Mouse (Mus musculus) lung, embryonic 14.5 days (tissue): Measurements from ENCODE around the gene Meox1. TPM values are rescaled to one million over a fixed set of nuclear protein-coding genes. Genes with fewer than 3 reads are reported as not detected.

Experiments
- ATAC-seq: fragments of 200-750 bp; cut with Nextera tagmentation; 2 replicates; pipeline ENCODE4 v1.8.0; 2017; ENCODE audit warnings: mild to moderate bottlenecking, moderate TSS enrichment, moderate library complexity; ENCODE audit not compliant: insufficient read depth
- DNase-seq: peaks from one replicate; pipeline ENCODE4 v3.0.0-alpha.2; 2015
- H3K27ac ChIP-seq: fragments of 300-500 bp; sonication (generic); 2 replicates; pipeline ENCODE4 v1.5.1; 2014; ENCODE audit warnings: low read depth, mild to moderate bottlenecking, moderate library complexity
- H3K27me3 ChIP-seq: fragments of 300-500 bp; sonication (generic); 2 replicates; pipeline ENCODE4 v1.6.1; 2014; ENCODE audit warnings: low read length, control low read depth; ENCODE audit not compliant: insufficient read depth
- H3K36me3 ChIP-seq: fragments of 300-500 bp; sonication (generic); 2 replicates; pipeline ENCODE4 v1.6.1; 2014; ENCODE audit warnings: control low read depth; ENCODE audit not compliant: insufficient read depth
- H3K4me1 ChIP-seq: fragments of 300-500 bp; sonication (generic); 2 replicates; pipeline ENCODE4 v1.6.1; 2014; ENCODE audit warnings: antibody characterized with exemption, control low read depth; ENCODE audit not compliant: insufficient read depth
- H3K4me2 ChIP-seq: fragments of 300-500 bp; sonication (generic); 2 replicates; pipeline ENCODE4 v1.6.1; 2014; ENCODE audit warnings: mild to moderate bottlenecking
- H3K4me3 ChIP-seq: fragments of 300-500 bp; sonication (generic); 2 replicates; pipeline ENCODE4 v1.5.1; 2014; ENCODE audit warnings: low read depth, low read length
- H3K9ac ChIP-seq: fragments of 300-500 bp; sonication (generic); 2 replicates; pipeline ENCODE4 v1.6.1; 2014
- H3K9me3 ChIP-seq: fragments of 300-500 bp; sonication (generic); 2 replicates; pipeline ENCODE4 v1.6.1; 2016; ENCODE audit warnings: low read depth, low read length, control low read depth
- CTCF ChIP-seq: IDR thresholded peaks from 2 replicates; pipeline ENCODE4 v1.5.1; 2016; ENCODE audit warnings: antibody characterized with exemption, low read depth
- WGBS: fragments of 180-500 bp; shearing (Covaris S2); extraction: QIAGEN DNeasy Blood & Tissue Kit; methylation state at CpG from one replicate; pipeline ENCODE4 v1.1.7; 2014; 5-methylcytosine and 5-hydroxymethylcytosine counted together
- polyA plus RNA-seq: library from polyadenylated mRNA; unstranded; fragments of >200 nt; fragmentation: Nextera tagmentation; extraction: Ambion mirVana; gene quantifications from 2 replicates; pipeline ENCODE4 v1.2.1, GENCODE M21; 2014

The Meox1 gene
- polyA plus RNA-seq, 1 experiment from 2014 or later = 7.9 TPM

- TF ChIP-seq CTCF = peak; percentile 58; the same call in 1 of the 2 replicates
- no peak overlapping the region for H3K4me3 ChIP-seq
These were observed 22.6 kb upstream of the Meox1 start for GRCm38 (mm10) chr11:101916772-101917171.

GRCm38 (mm10) chr11:101913591-101913990 lies 19.4 kb upstream of the Meox1 start:
- no peak for ATAC-seq
- H3K9ac ChIP-seq = no peak overlapping the region
- TF ChIP-seq CTCF = peak; percentile 29
- no peaks in the 10 kb centered on the region for H3K36me3 ChIP-seq
- no peaks in the 10 kb centered on the region for H3K9me3 ChIP-seq
- no peak overlapping the region for H3K4me2 ChIP-seq
- H3K27me3 ChIP-seq = 0 out of 2 replicates have a peak, but pooled peaks cover 2% of the 10 kb centered on the region
- no peak for DNase-seq
- H3K27ac ChIP-seq = no peak overlapping the region
- 49% methylated on average over 8 of the region's 8 CpGs for WGBS
- no peak overlapping the region for H3K4me3 ChIP-seq
- no peaks in the 10 kb centered on the region for H3K4me1 ChIP-seq

More at GRCm38 (mm10) chr11:101916772-101917171, 22.6 kb upstream of the Meox1 start:
- H3K9me3 ChIP-seq = no peaks in the 10 kb centered on the region
- DNase-seq (peak; percentile 33), ATAC-seq (no peak)
- WGBS = 64% methylated on average over 3 of the region's 3 CpGs
- H3K27ac ChIP-seq = no peak overlapping the region
- H3K27me3 ChIP-seq = 0 out of 2 replicates have a peak, but pooled peaks cover 4% of the 10 kb centered on the region
- H3K9ac ChIP-seq = no peak overlapping the region
- no peaks in the 10 kb centered on the region for H3K4me1 ChIP-seq
- H3K36me3 ChIP-seq = no peaks in the 10 kb centered on the region
- no peak overlapping the region for H3K4me2 ChIP-seq

GRCm38 (mm10) chr11:101911855-101912579 lies 17.8 kb upstream of the Meox1 start:
- 57% methylated on average over 4 of the region's 4 CpGs for WGBS
- Histone ChIP-seq H3K9ac (no peak overlapping the region), H3K4me3 (no peak overlapping the region), H3K9me3 (no peaks in the 10 kb centered on the region), H3K27me3 (no peaks in the 10 kb centered on the region), H3K27ac (no peak overlapping the region), H3K4me1 (no peaks in the 10 kb centered on the region), H3K4me2 (no peak overlapping the region), H3K36me3 (no peaks in the 10 kb centered on the region)
- peak; percentile 72 for TF ChIP-seq CTCF
- DNase-seq = peak; percentile 65
- ATAC-seq = no peak

GRCm38 (mm10) chr11:101910230-101910946 lies 16.2 kb upstream of the Meox1 start:
- WGBS = 22% methylated on average over 21 of the region's 21 CpGs
- Histone ChIP-seq H3K4me3 (no peak overlapping the region), H3K9ac (no peak overlapping the region), H3K9me3 (no peaks in the 10 kb centered on the region), H3K4me1 (no peaks in the 10 kb centered on the region), H3K4me2 (no peak overlapping the region), H3K27ac (no peak overlapping the region), H3K36me3 (no peaks in the 10 kb centered on the region), H3K27me3 (no peaks in the 10 kb centered on the region)
- ATAC-seq = peak; percentile 33
- peak; percentile 93 for TF ChIP-seq CTCF
- peak; percentile 93 for DNase-seq

- Histone ChIP-seq H3K9me3 (no peaks in the 10 kb centered on the region), H3K36me3 (no peaks in the 10 kb centered on the region), H3K4me2 (no peak overlapping the region), H3K27ac (no peak overlapping the region), H3K4me3 (no peak overlapping the region), H3K9ac (no peak overlapping the region), H3K27me3 (no peaks in the 10 kb centered on the region), H3K4me1 (peaks cover 6% of the 10 kb centered on the region; the same call in 1 of the 2 replicates)
- ATAC-seq (no peak), DNase-seq (no peak)
- no peak for TF ChIP-seq CTCF
- 61% methylated on average over 6 of the region's 6 CpGs for WGBS
These were observed 14.6 kb upstream of the Meox1 start for GRCm38 (mm10) chr11:101908777-101909176.

GRCm38 (mm10) chr11:101905115-101905514 lies 10.9 kb upstream of the Meox1 start:
- WGBS = 30% methylated on average over 13 of the region's 13 CpGs
- Histone ChIP-seq H3K4me1 (peaks cover 18% of the 10 kb centered on the region), H3K9ac (no peak overlapping the region), H3K36me3 (no peaks in the 10 kb centered on the region), H3K27ac (no peak overlapping the region), H3K4me2 (no peak overlapping the region), H3K27me3 (no peaks in the 10 kb centered on the region), H3K9me3 (no peaks in the 10 kb centered on the region), H3K4me3 (no peak overlapping the region)
- ATAC-seq (0 out of 2 replicates have a peak, but pooled peaks have one; percentile 22), DNase-seq (peak; percentile 95)
- peak; percentile 93 for TF ChIP-seq CTCF

- Histone ChIP-seq H3K9me3 (no peaks in the 10 kb centered on the region), H3K9ac (no peak overlapping the region), H3K36me3 (no peaks in the 10 kb centered on the region), H3K27me3 (no peaks in the 10 kb centered on the region), H3K4me3 (no peak overlapping the region), H3K27ac (peak overlapping the region; percentile 66), H3K4me1 (peaks cover 26% of the 10 kb centered on the region), H3K4me2 (no peak overlapping the region)
- ATAC-seq = peak; percentile 58
- 30% methylated on average over 8 of the region's 8 CpGs for WGBS
- TF ChIP-seq CTCF = no peak
- DNase-seq = peak; percentile 85
These were observed 7.1 kb upstream of the Meox1 start for GRCm38 (mm10) chr11:101901309-101901708.
